ENCODE assay signal across 24 mouse cellular contexts in the genomic region with DNA sequence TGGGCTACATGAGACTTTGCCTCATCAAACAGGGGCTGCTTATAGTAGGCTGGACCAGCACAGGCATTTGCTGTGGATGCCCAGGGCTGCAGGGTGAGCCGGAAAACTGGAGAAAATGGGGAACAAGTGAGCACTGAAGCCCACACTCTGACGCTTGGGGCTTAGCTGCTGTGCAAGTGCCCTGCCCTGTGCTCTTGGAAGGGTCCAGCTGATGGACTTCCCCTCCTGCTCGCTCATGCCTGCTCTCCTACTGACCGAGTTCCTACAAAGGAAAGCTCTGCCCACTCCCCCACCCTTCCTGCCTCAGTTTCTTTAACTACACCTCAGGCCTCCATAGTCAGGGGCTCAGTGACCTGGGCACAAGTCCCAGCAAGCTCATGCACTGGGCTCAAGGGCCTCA. TPM values are rescaled to one million over a fixed set of nuclear protein-coding genes. Genes with fewer than 3 reads are reported as not detected.
DNase-seq lines count a peak whose midpoint lies in the region; ATAC-seq and TF ChIP-seq lines count a peak whose summit lies in the region.
"Had no signal": no experiment of that assay in that cellular context is flagged by ENCODE, and none has a peak within 500 bp of the region (broad histone marks: within the 10 kb centered on the region; RNA-seq: fewer than 3 reads in every experiment).

No protein-coding gene starts in this region.

- no peaks in the 10 kb centered on the region for H3K36me3 ChIP-seq in limb, embryonic 15.5 days
- H3K36me3 ChIP-seq in limb, embryonic 10.5 days: no peaks in the 10 kb centered on the region
- H3K36me3 ChIP-seq: embryonic facial prominence, embryonic 10.5 days; G1E; heart, embryonic 10.5 days; intestine, embryonic 15.5 days had no signal

- no peak for TF ChIP-seq CTCF in bone marrow, adult 2 months (IDR thresholded peaks at IDR 0.05; ENCODE audit: control insufficient read depth, insufficient read depth, low read length)

- no peak for ATAC-seq in limb, embryonic 15.5 days (ENCODE audit: insufficient number of reproducible peaks, low FRiP score, low TSS enrichment, low read depth)
- 0 out of 2 replicates have a peak, but pooled peaks have one; percentile 12 for ATAC-seq in megakaryocyte, adult 5-6 weeks (ENCODE audit: poor library complexity, severe bottlenecking)
- ATAC-seq: CD4-positive, CD25-positive, alpha-beta regulatory T cell, adult 4 months; forebrain, embryonic 13.5 days; forebrain, postnatal 0 days; intestine, embryonic 15.5 days had no signal

- H3K4me3 ChIP-seq in limb, embryonic 15.5 days: no peak overlapping the region
- H3K4me3 ChIP-seq in limb, embryonic 10.5 days: no peak overlapping the region
- H3K4me3 ChIP-seq in bone marrow, adult 2 months (replicated peaks; ENCODE audit: control insufficient read depth, low read depth, low read length): peak overlapping the region; percentile 15
- H3K4me3 ChIP-seq: embryonic facial prominence, embryonic 10.5 days; forebrain, embryonic 13.5 days; heart, embryonic 10.5 days; intestine, embryonic 15.5 days had no signal

- H3K4me1 ChIP-seq in limb, embryonic 15.5 days: peaks cover 41% of the 10 kb centered on the region
- H3K4me1 ChIP-seq in limb, embryonic 10.5 days: peaks cover 20% of the 10 kb centered on the region
- H3K4me1 ChIP-seq in bone marrow, adult 2 months (ENCODE audit: control insufficient read depth, insufficient read depth, low read length): peaks cover 21% of the 10 kb centered on the region

- DNase-seq in adrenal gland, adult (ENCODE audit: inconsistent age in 2 of 2, low spot score in 1 of 2): peak; percentile 11 to 55
- no peak for DNase-seq in adrenal gland, postnatal 36 days
- no peak for DNase-seq in limb, embryonic 10.5 days (ENCODE audit: low spot score)
- DNase-seq in embryo, embryonic 11 days: no peak
- DNase-seq: B cell, adult 2 months; cerebellum, adult 11-12 months; cerebellum, adult 9-10 months; cerebellum, postnatal 36 days; forebrain, postnatal 0 days; gastrocnemius, postnatal 25 days; heart, postnatal 10 days had no signal

- no peaks in the 10 kb centered on the region for H3K27me3 ChIP-seq in limb, embryonic 15.5 days
- H3K27me3 ChIP-seq in limb, embryonic 10.5 days (ENCODE audit: low read depth, poor library complexity, severe bottlenecking): no peaks in the 10 kb centered on the region
- H3K27me3 ChIP-seq: forebrain, embryonic 13.5 days; intestine, embryonic 15.5 days had no signal

- no peaks in the 10 kb centered on the region for H3K9me3 ChIP-seq in limb, embryonic 15.5 days
- H3K9me3 ChIP-seq in limb, embryonic 10.5 days (replicated peaks): no peaks in the 10 kb centered on the region
- H3K9me3 ChIP-seq: embryonic facial prominence, embryonic 10.5 days; forebrain, embryonic 13.5 days; G1E; heart, embryonic 10.5 days; intestine, embryonic 15.5 days had no signal

- H3K9ac ChIP-seq in limb, embryonic 15.5 days: no peak overlapping the region
- H3K9ac ChIP-seq: forebrain, embryonic 13.5 days; forebrain, postnatal 0 days; hindbrain, embryonic 14.5 days; intestine, embryonic 15.5 days had no signal

- 0 out of 2 replicates have a peak overlapping the region, but pooled peaks have one; percentile 22 for H3K27ac ChIP-seq in limb, embryonic 15.5 days
- no peak overlapping the region for H3K27ac ChIP-seq in limb, embryonic 10.5 days
- peak overlapping the region; percentile 5 for H3K27ac ChIP-seq in bone marrow, adult 2 months (ENCODE audit: control insufficient read depth, insufficient read depth, low read depth, low read length, poor library complexity)
- H3K27ac ChIP-seq: embryonic facial prominence, embryonic 10.5 days; forebrain, embryonic 13.5 days; intestine, embryonic 15.5 days had no signal

- no peak overlapping the region for H3K4me2 ChIP-seq in limb, embryonic 15.5 days
- H3K4me2 ChIP-seq: forebrain, embryonic 13.5 days; hindbrain, embryonic 14.5 days; intestine, embryonic 15.5 days had no signal

- TF ChIP-seq POLR2A in bone marrow, adult 2 months (IDR thresholded peaks at IDR 0.05; ENCODE audit: borderline replicate concordance, control insufficient read depth, low read depth, low read length): no peak

- WGBS in limb, embryonic 15.5 days: 85% methylated on average over 4 of the region's 4 CpGs
- WGBS in limb, embryonic 10.5 days: 94% methylated on average over 4 of the region's 4 CpGs
- WGBS in bone marrow, adult 2 months: 51% methylated on average over 4 of the region's 4 CpGs

RNA-seq across cellular contexts. Expression of a gene that starts 1.6 kb away (rescaled TPM):
- total RNA-seq in adrenal gland, postnatal 36 days (2021): 100 to 1,000 TPM in 1 of 2 experiments, 10 to 100 TPM in 1; 30.1 to 194 TPM
- 2.7 and 4.2 TPM in 2 replicates for polyA plus RNA-seq in limb, embryonic 15.5 days (2015; fragmentation: Nextera tagmentation; extraction: Ambion mirVana)
- 0.20 and 0.33 TPM in 2 replicates for polyA plus RNA-seq in limb, embryonic 10.5 days (2016; fragmentation: Nextera tagmentation; extraction: Ambion mirVana)
- 12.7 and 47.1 TPM in 2 replicates for polyA plus RNA-seq in bone marrow, adult 2 months (2011; ENCODE audit: insufficient read depth, insufficient read length, low replicate concordance, missing spikeins)
- total RNA-seq in megakaryocyte, adult 5-6 weeks (2015): 47.3 and 48.1 TPM in 2 replicates
- 104 TPM in 2 replicates for total RNA-seq in megakaryocyte, adult 5-6 weeks (2017)
- total RNA-seq: G1E had no signal
- polyA plus RNA-seq: G1E had no signal

RNA-seq across cellular contexts. Expression of a gene that starts 7.0 kb away (rescaled TPM):
- 10 to 100 TPM; 49.1 to 62.5 TPM for total RNA-seq in adrenal gland, postnatal 36 days (2021)
- 26.1 and 30.5 TPM in 2 replicates for polyA plus RNA-seq in limb, embryonic 15.5 days (2015; fragmentation: Nextera tagmentation; extraction: Ambion mirVana)
- polyA plus RNA-seq in limb, embryonic 10.5 days (2016; fragmentation: Nextera tagmentation; extraction: Ambion mirVana): 5.4 and 6.7 TPM in 2 replicates
- polyA plus RNA-seq in bone marrow, adult 2 months (2011; ENCODE audit: insufficient read depth, insufficient read length, low replicate concordance, missing spikeins): 80.1 and 177 TPM in 2 replicates
- total RNA-seq in megakaryocyte, adult 5-6 weeks (2015): 242 and 258 TPM in 2 replicates
- total RNA-seq in megakaryocyte, adult 5-6 weeks (2017): 447 and 483 TPM in 2 replicates

RNA-seq across cellular contexts. Expression of a gene that starts 15.4 kb away (rescaled TPM):
- 100 to 1,000 TPM; 331 to 356 TPM for total RNA-seq in adrenal gland, postnatal 36 days (2021)
- 244 and 254 TPM in 2 replicates for polyA plus RNA-seq in limb, embryonic 15.5 days (2015; fragmentation: Nextera tagmentation; extraction: Ambion mirVana)
- 249 and 273 TPM in 2 replicates for polyA plus RNA-seq in limb, embryonic 10.5 days (2016; fragmentation: Nextera tagmentation; extraction: Ambion mirVana)
- polyA plus RNA-seq in bone marrow, adult 2 months (2011; ENCODE audit: insufficient read depth, insufficient read length, low replicate concordance, missing spikeins): 41.6 and 58.3 TPM in 2 replicates
- total RNA-seq in megakaryocyte, adult 5-6 weeks (2015): 213 and 215 TPM in 2 replicates
- total RNA-seq in megakaryocyte, adult 5-6 weeks (2017): 60.4 and 83.5 TPM in 2 replicates

RNA-seq across cellular contexts. Expression of a gene that starts 21.1 kb away (rescaled TPM):
- total RNA-seq in adrenal gland, postnatal 36 days (2021): 10 to 100 TPM; 57.7 to 65.9 TPM
- polyA plus RNA-seq in limb, embryonic 15.5 days (2015; fragmentation: Nextera tagmentation; extraction: Ambion mirVana): 46.3 and 52.4 TPM in 2 replicates
- polyA plus RNA-seq in limb, embryonic 10.5 days (2016; fragmentation: Nextera tagmentation; extraction: Ambion mirVana): 27.9 and 39.4 TPM in 2 replicates
- polyA plus RNA-seq in bone marrow, adult 2 months (2011; ENCODE audit: insufficient read depth, insufficient read length, low replicate concordance, missing spikeins): 116 and 292 TPM in 2 replicates
- total RNA-seq in megakaryocyte, adult 5-6 weeks (2015): 197 and 207 TPM in 2 replicates
- total RNA-seq in megakaryocyte, adult 5-6 weeks (2017): 315 and 316 TPM in 2 replicates

RNA-seq across cellular contexts. Expression of a gene that starts 30.5 kb away (rescaled TPM):
- 1 to 10 TPM in 1 of 2 experiments, under 1 TPM in 1; 0.20 to 1.1 TPM for total RNA-seq in adrenal gland, postnatal 36 days (2021)
- polyA plus RNA-seq in limb, embryonic 15.5 days (2015; fragmentation: Nextera tagmentation; extraction: Ambion mirVana): 3.7 and 6.7 TPM in 2 replicates
- not detected in 2 replicates for polyA plus RNA-seq in limb, embryonic 10.5 days (2016; fragmentation: Nextera tagmentation; extraction: Ambion mirVana)
- 1.6 and 4.4 TPM in 2 replicates for polyA plus RNA-seq in bone marrow, adult 2 months (2011; ENCODE audit: insufficient read depth, insufficient read length, low replicate concordance, missing spikeins)
- total RNA-seq in megakaryocyte, adult 5-6 weeks (2015): 1.4 and 2.7 TPM in 2 replicates
- total RNA-seq in megakaryocyte, adult 5-6 weeks (2017): 2.4 TPM in 2 replicates
- total RNA-seq: forebrain, postnatal 0 days; gastrocnemius, adult 18-20 months; gastrocnemius, postnatal 25 days; hematopoietic stem cell, adult 5-6 weeks had no signal
- polyA plus RNA-seq: CD4-positive, CD25-positive, alpha-beta regulatory T cell, adult 4 months; embryonic facial prominence, embryonic 10.5 days; forebrain, embryonic 13.5 days; forebrain, postnatal 0 days; G1E; heart, embryonic 10.5 days; heart, embryonic 14.5 days; hindbrain, embryonic 14.5 days; intestine, embryonic 15.5 days had no signal

Comparison
In these comparisons a context has a peak if more than half of its experiments do, and no peak if none do; other contexts are left out.
1. DNase-seq: peak in adrenal gland, adult (2 of 2); none in adrenal gland, postnatal 36 days (0 of 2), limb, embryonic 10.5 days (single experiment) and embryo, embryonic 11 days (single experiment).